Mouse (Mus musculus) C2C12 (cell line): ENCODE measurements around the gene Sipa1l3. TPM values are rescaled to one million over a fixed set of nuclear protein-coding genes. Genes with fewer than 3 reads are reported as not detected.

Experiments used
- H3K27me3 ChIP-seq: one replicate; pipeline ENCODE4 v1.6.1; 2011; ENCODE audit not compliant: control insufficient read depth, insufficient read depth, insufficient read length
- H3K36me3 ChIP-seq: one replicate; pipeline ENCODE4 v1.6.1; 2011; ENCODE audit not compliant: control insufficient read depth, insufficient read depth
- H3K4me3 ChIP-seq: one replicate; pipeline ENCODE4 v1.5.1; 2011; ENCODE audit warnings: mild to moderate bottlenecking, control low read depth; ENCODE audit not compliant: poor library complexity, insufficient read depth, severe bottlenecking
- H3K79me2 ChIP-seq: one replicate; pipeline ENCODE4 v1.6.1; 2011; ENCODE audit not compliant: control insufficient read depth, insufficient read depth
- H3K79me3 ChIP-seq: one replicate; pipeline ENCODE4 v1.6.1; 2011; ENCODE audit warnings: low read depth, control low read depth
- H3ac ChIP-seq: one replicate; pipeline ENCODE3; 2011; ENCODE audit warnings: low read depth; ENCODE audit not compliant: control insufficient read depth, insufficient read length
- CEBPB ChIP-seq: IDR thresholded peaks from one replicate; pipeline ENCODE4 v1.6.1; 2011; ENCODE audit warnings: low read depth, mild to moderate bottlenecking, control low read depth, moderate library complexity
- CTCF ChIP-seq: IDR thresholded peaks from one replicate; pipeline ENCODE4 v1.5.1; 2011; ENCODE audit not compliant: control insufficient read depth, insufficient read depth, insufficient read length
- FOSL1 ChIP-seq: IDR thresholded peaks from one replicate; pipeline ENCODE4 v1.8.0; 2011; ENCODE audit warnings: mild to moderate bottlenecking, low read length; ENCODE audit not compliant: poor library complexity, insufficient read depth, severe bottlenecking
- MAX ChIP-seq: IDR thresholded peaks from one replicate; pipeline ENCODE4 v1.6.1; 2011; ENCODE audit warnings: mild to moderate bottlenecking, control low read depth
- MYOD1 ChIP-seq: IDR thresholded peaks from one replicate; pipeline ENCODE4 v1.6.1; 2011; ENCODE audit warnings: low read depth; ENCODE audit not compliant: control insufficient read depth, insufficient read length
- MYOG ChIP-seq: IDR thresholded peaks from one replicate; pipeline ENCODE4 v1.6.1; 2011; ENCODE audit not compliant: control insufficient read depth, insufficient read length; ENCODE audit errors: extremely low read depth
- USF1 ChIP-seq: IDR thresholded peaks from one replicate; pipeline ENCODE4 v1.6.1; 2011; ENCODE audit warnings: low read depth, mild to moderate bottlenecking, control low read depth, moderate library complexity
- polyA plus RNA-seq: library from polyadenylated mRNA; unstranded; fragments of >200 nt; fragmentation: generic; extraction: Trizol; gene quantifications from one replicate; pipeline ENCODE4 v1.2.1, GENCODE M21; 2012; ENCODE audit warnings: missing spikeins

Sipa1l3 gene
- polyA plus RNA-seq, 1 experiment: 30.1 TPM

DNA sequence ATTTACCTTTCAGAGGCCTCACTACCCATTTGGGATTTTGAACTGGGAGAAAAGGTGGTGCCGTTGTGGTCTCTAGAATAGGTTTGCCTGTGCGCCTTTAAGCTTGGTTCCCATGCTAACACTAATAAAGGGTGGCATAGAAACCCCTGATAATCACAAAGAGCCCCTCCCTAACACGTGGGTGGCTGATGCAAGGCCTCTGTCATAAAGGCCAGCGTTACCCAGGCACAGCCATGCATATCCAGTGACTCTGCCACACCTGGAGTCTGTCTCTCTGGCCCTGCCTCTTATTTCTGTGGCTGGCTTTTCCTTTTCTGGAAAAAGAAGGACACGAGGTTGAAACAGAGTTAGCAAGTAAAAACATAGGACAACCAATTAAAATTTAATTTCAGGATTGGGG, 37.1 kb upstream of the Sipa1l3 start:
- H3K79me2 ChIP-seq: no peaks in the 10 kb centered on the region
- no peak for TF ChIP-seq MYOG
- no peaks in the 10 kb centered on the region for H3K79me3 ChIP-seq
- H3K36me3 ChIP-seq: no peaks in the 10 kb centered on the region
- H3ac ChIP-seq: no peak overlapping the region
- peaks cover 2% of the 10 kb centered on the region for H3K27me3 ChIP-seq
- no peak overlapping the region for H3K4me3 ChIP-seq

DNA sequence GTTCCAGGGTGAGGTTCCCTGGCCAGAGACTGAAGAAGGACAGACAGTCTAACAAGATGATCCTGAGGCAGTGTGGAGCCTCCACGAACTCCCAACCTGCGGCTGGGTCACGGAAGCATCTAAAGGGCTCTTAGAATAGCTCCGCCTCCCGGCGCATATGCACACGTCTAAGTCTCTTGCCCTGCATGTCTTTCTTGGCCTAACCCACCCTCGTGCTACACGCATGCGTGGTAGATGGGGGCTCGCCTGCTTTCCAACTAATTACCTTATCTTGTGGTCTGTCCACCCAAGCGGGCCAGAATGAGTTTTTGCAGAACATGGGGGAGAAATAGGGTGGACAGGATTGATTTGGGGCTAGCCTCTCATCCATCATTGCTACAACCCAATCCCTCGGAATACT, 36.6 kb upstream of the Sipa1l3 start:
- Histone ChIP-seq H3K36me3 (no peaks in the 10 kb centered on the region), H3ac (no peak overlapping the region), H3K79me2 (no peaks in the 10 kb centered on the region), H3K27me3 (no peaks in the 10 kb centered on the region), H3K79me3 (no peaks in the 10 kb centered on the region), H3K4me3 (no peak overlapping the region)
- no peak for TF ChIP-seq MYOD1

DNA sequence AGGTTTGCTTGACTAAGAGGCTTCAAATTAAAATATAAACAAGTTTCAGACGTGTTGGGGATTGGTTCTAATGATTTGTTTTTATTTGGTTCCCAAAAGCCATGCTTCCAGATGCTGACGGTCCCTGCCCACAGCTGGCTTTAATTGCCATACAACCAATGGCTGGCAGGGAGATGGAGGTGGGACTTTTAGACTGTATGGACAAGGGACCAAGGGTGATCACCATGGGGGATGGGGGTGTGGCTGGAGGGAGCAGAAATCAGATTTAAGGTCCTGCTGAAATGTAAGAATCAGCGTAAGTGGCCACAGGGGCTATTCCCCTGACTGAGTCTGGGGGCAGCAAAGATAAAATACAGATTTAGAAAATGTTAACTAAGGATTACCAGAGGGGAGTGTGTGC, 32.2 kb upstream of the Sipa1l3 start:
- Histone ChIP-seq H3ac (no peak overlapping the region), H3K27me3 (no peaks in the 10 kb centered on the region), H3K79me2 (no peaks in the 10 kb centered on the region), H3K4me3 (no peak overlapping the region), H3K79me3 (no peaks in the 10 kb centered on the region), H3K36me3 (no peaks in the 10 kb centered on the region)
- TF ChIP-seq USF1 (no peak), MAX (no peak), CEBPB (no peak), MYOG (no peak), CTCF (no peak), FOSL1 (no peak), MYOD1 (no peak)

DNA sequence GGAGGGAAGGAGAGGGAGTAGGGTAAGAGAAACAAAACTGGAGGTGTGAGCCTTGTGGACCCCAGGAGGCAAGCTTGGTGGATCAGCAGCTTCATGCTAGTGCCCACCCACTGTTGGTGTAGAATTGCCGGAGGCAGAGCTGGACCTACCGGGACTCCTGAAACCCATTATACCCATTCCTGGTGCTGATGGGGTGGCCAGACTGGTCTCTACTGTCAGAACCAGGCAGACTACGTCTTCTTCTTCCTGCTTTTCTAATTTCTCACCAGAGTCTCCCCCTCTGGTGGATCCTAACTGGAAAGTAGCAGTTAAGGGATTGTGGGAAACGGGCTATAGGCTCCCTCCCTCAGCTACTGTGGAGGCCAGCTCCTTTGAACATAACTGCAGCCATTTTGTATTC, 23.2 kb upstream of the Sipa1l3 start:
- no peaks in the 10 kb centered on the region for H3K79me2 ChIP-seq
- no peak for TF ChIP-seq CTCF
- H3K4me3 ChIP-seq: no peak overlapping the region
- H3K79me3 ChIP-seq: no peaks in the 10 kb centered on the region
- no peaks in the 10 kb centered on the region for H3K36me3 ChIP-seq
- no peak overlapping the region for H3ac ChIP-seq
- peaks cover 27% of the 10 kb centered on the region for H3K27me3 ChIP-seq

DNA sequence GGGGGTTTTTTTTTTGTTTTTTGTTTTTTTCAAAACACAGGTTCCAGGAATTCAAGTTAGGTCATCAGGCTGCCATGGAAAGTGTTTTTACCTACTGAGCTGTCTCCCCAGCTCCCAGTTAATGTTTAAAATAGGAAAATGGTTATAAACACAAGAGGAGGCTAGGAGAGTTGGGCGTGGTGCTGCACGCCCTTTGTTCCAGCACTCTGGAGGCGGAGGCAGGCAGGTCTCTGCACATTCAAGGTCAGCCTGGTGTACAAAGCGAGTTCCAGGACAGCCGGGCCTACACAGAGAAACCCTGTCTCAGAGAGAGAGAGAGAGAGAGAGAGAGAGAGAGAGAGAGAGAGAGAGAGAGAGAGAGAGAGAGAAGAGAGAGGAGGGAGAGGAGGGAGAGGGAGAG, 22.7 kb upstream of the Sipa1l3 start:
- no peaks in the 10 kb centered on the region for H3K79me2 ChIP-seq
- no peak overlapping the region for H3ac ChIP-seq
- H3K79me3 ChIP-seq: no peaks in the 10 kb centered on the region
- H3K4me3 ChIP-seq: no peak overlapping the region
- no peak for TF ChIP-seq FOSL1
- TF ChIP-seq USF1: no peak
- TF ChIP-seq MYOG: no peak
- no peak for TF ChIP-seq CEBPB
- peaks cover 31% of the 10 kb centered on the region for H3K27me3 ChIP-seq
- H3K36me3 ChIP-seq: no peaks in the 10 kb centered on the region

DNA sequence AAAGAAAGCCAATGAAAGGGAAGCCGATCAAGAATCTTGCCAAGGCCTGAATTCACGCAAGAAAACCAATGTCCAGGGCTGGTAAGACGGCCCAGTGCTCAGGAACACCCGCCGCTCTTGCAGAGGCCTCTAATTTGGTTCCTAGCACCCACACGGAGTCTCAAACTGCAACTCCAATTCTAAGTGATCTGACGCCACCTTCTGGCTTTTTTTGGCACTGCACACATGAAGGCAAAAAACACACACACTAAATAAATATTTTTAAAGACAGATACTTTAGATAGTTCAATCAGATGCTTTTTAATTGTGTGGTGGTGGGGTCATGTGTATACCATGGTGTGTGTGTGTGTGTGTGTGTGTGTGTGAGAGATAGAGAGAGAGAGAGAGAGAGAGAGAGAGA, 22.2 kb upstream of the Sipa1l3 start:
- TF ChIP-seq USF1 (no peak), FOSL1 (no peak), MYOG (no peak), MAX (no peak)
- no peaks in the 10 kb centered on the region for H3K79me2 ChIP-seq
- H3K79me3 ChIP-seq: no peaks in the 10 kb centered on the region
- H3K27me3 ChIP-seq: peaks cover 31% of the 10 kb centered on the region
- H3ac ChIP-seq: no peak overlapping the region
- no peak overlapping the region for H3K4me3 ChIP-seq
- no peaks in the 10 kb centered on the region for H3K36me3 ChIP-seq

DNA sequence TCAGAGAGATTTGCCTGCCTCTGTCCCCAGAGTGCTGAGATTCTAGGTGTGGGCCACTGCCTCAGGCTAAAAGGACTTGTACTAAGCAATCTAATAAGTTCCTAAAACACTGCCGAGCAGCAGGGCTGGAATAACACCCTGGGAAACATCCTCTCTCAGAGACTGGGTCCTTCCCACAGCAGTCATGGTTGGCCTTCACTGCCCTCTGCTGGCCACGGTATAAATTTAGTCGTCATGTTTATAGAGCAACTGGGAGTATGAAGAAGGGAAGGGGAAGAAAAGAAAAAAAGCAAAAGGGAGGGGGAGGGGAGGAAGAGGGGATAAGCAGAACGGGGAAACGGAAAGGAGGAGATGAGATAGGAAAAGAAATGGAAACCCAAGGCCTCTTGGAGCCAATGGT, 5.3 kb upstream of the Sipa1l3 start:
- Histone ChIP-seq H3K79me2 (no peaks in the 10 kb centered on the region), H3K36me3 (no peaks in the 10 kb centered on the region), H3K27me3 (no peaks in the 10 kb centered on the region), H3K4me3 (no peak overlapping the region), H3ac (no peak overlapping the region), H3K79me3 (no peaks in the 10 kb centered on the region)
- TF ChIP-seq CTCF (peak; percentile 25), MYOG (no peak)
